In genomic region chr5:128203879-128204581, GRCm38 (mm10) we compare ENCODE assay signal across 7 mouse cellular contexts.
DNase-seq lines count a peak whose midpoint lies in the region; ATAC-seq lines count a peak whose summit lies in the region.

No protein-coding gene starts in this region.

- no peaks in the 10 kb centered on the region for H3K27me3 ChIP-seq in hindbrain, embryonic 14.5 days (ENCODE audit: control insufficient read depth, insufficient read depth, low read length)

- no peaks in the 10 kb centered on the region for H3K36me3 ChIP-seq in hindbrain, embryonic 14.5 days (replicated peaks; ENCODE audit: control insufficient read depth, insufficient read depth)

- no peak overlapping the region for H3K9ac ChIP-seq in hindbrain, embryonic 14.5 days

- peak overlapping the region; percentile 73 for H3K27ac ChIP-seq in hindbrain, embryonic 14.5 days

- WGBS in hindbrain, embryonic 14.5 days = 18% methylated on average over 9 of the region's 9 CpGs

- H3K9me3 ChIP-seq in hindbrain, embryonic 14.5 days (ENCODE audit: control insufficient read depth, low read length) = no peaks in the 10 kb centered on the region

- peak overlapping the region; percentile 15; the same call in 1 of the 2 replicates for H3K4me2 ChIP-seq in hindbrain, embryonic 14.5 days (replicated peaks)

- ATAC-seq in hindbrain, embryonic 14.5 days (ENCODE audit: low FRiP score) = peak; percentile 40; the same call in 1 of the 2 replicates
- no peak for ATAC-seq in cerebellum, adult (ENCODE audit: insufficient number of reproducible peaks, low FRiP score, low TSS enrichment)

- H3K4me1 ChIP-seq in hindbrain, embryonic 14.5 days (replicated peaks; ENCODE audit: control insufficient read depth, insufficient read depth, low read length) = peaks cover 21% of the 10 kb centered on the region

- DNase-seq in right cerebral cortex, adult 2 months (ENCODE audit: low spot score in 2 of 2) = peak; percentile 21 to 37
- no peak for DNase-seq in right cerebral cortex, postnatal 25 days
- DNase-seq in hindbrain, embryonic 14.5 days (ENCODE audit: low spot score) = peak; percentile 36
- peak; percentile 5 to 23 for DNase-seq in lung, postnatal 4 days
- no peak for DNase-seq in Muller cell, postnatal 12 days (ENCODE audit: inconsistent ontology term)
- no peak for DNase-seq in adrenal gland, adult 18-20 months (ENCODE audit: low spot score in 2 of 2)

- no peak overlapping the region for H3K4me3 ChIP-seq in hindbrain, embryonic 14.5 days (replicated peaks; ENCODE audit: low read length)

Comparison
In these comparisons a context has a peak if more than half of its experiments do, and no peak if none do; other contexts are left out.
1. DNase-seq: peak in right cerebral cortex, adult 2 months (2 of 2), hindbrain, embryonic 14.5 days (single experiment) and lung, postnatal 4 days (2 of 2); none in right cerebral cortex, postnatal 25 days (single experiment), Muller cell, postnatal 12 days (single experiment) and adrenal gland, adult 18-20 months (0 of 2).